Mouse (Mus musculus) hindbrain, embryonic 16.5 days (tissue): ENCODE data around the gene Abcc3. TPM values are rescaled to one million over a fixed set of nuclear protein-coding genes. Genes with fewer than 3 reads are reported as not detected.

Experiments used
- ATAC-seq: fragments of 200-750 bp; cut with Nextera tagmentation; 2 replicates; pipeline ENCODE4 v1.8.0; 2017; ENCODE audit warnings: moderate TSS enrichment, moderate library complexity
- H3K27ac ChIP-seq: fragments of 300-500 bp; sonication (generic); 2 replicates; pipeline ENCODE4 v1.5.1; 2014; ENCODE audit warnings: low read depth, mild to moderate bottlenecking, control low read depth, low read length, moderate library complexity
- H3K27me3 ChIP-seq: fragments of 300-500 bp; sonication (generic); replicated peaks from 2 replicates; pipeline ENCODE4 v1.6.1; 2014; ENCODE audit warnings: low read length; ENCODE audit not compliant: control insufficient read depth, insufficient read depth
- H3K36me3 ChIP-seq: fragments of 300-500 bp; sonication (generic); 2 replicates; pipeline ENCODE4 v1.6.1; 2014; ENCODE audit warnings: mild to moderate bottlenecking, low read length, moderate library complexity, mixed read lengths; ENCODE audit not compliant: control insufficient read depth, insufficient read depth
- H3K4me1 ChIP-seq: fragments of 300-500 bp; sonication (generic); 2 replicates; pipeline ENCODE4 v1.6.1; 2014; ENCODE audit warnings: low read depth, low read length; ENCODE audit not compliant: control insufficient read depth, insufficient read depth
- H3K4me2 ChIP-seq: fragments of 300-500 bp; sonication (generic); 2 replicates; pipeline ENCODE4 v1.6.1; 2014; ENCODE audit warnings: mild to moderate bottlenecking, low read length, control low read depth, moderate library complexity
- H3K4me3 ChIP-seq: fragments of 300-500 bp; sonication (generic); 2 replicates; pipeline ENCODE4 v1.5.1; 2014; ENCODE audit warnings: mild to moderate bottlenecking, low read length, control low read depth, moderate library complexity
- H3K9ac ChIP-seq: fragments of 300-500 bp; sonication (generic); 2 replicates; pipeline ENCODE4 v1.6.1; 2014; ENCODE audit warnings: low read depth, mild to moderate bottlenecking, control low read depth, low read length, moderate library complexity
- H3K9me3 ChIP-seq: fragments of 300-500 bp; sonication (generic); 2 replicates; pipeline ENCODE4 v1.6.1; 2014; ENCODE audit warnings: mild to moderate bottlenecking, low read length, moderate library complexity; ENCODE audit not compliant: control insufficient read depth
- WGBS: fragments of 180-500 bp; shearing (Covaris S2); extraction: QIAGEN DNeasy Blood & Tissue Kit; methylation state at CpG from one replicate; pipeline ENCODE4 v1.1.7; 2014; 5-methylcytosine and 5-hydroxymethylcytosine counted together
- polyA plus RNA-seq: library from polyadenylated mRNA; unstranded; fragments of >200 nt; fragmentation: Nextera tagmentation; extraction: Ambion mirVana; gene quantifications from 2 replicates; pipeline ENCODE4 v1.2.1, GENCODE M21; 2015

Abcc3 gene
- polyA plus RNA-seq, 1 experiment from 2014 or later, result 0.91 TPM

DNA sequence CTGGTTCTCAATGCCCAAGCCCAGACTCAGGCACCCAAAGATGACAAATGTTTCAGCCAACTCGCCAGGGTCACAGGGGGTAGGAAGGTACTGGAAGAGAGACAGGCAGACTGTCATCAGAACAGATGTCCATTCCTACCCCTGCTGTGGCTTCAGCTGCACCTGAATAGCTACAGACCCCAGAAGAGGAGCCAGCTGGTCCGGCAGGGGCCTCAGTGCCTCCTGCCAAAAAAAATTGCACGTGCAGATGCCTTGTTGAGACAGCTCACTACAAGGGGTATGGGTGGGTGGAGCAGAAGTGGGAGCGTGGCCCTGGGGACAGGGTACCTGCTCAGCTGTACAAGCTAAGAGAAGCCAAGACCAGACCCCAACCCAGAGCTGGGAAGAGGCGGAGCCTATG lies 31.1 kb upstream of the Abcc3 start:
- Histone ChIP-seq H3K27me3 (0 out of 2 replicates have a peak, but pooled peaks cover 2% of the 10 kb centered on the region), H3K4me2 (no peak overlapping the region), H3K36me3 (peaks cover 2% of the 10 kb centered on the region; the same call in 1 of the 2 replicates), H3K4me3 (no peak overlapping the region), H3K9ac (no peak overlapping the region), H3K9me3 (no peaks in the 10 kb centered on the region), H3K4me1 (peaks cover 32% of the 10 kb centered on the region), H3K27ac (peak overlapping the region; percentile 34; the same call in 1 of the 2 replicates)
- WGBS, result 49% methylated on average over 5 of the region's 5 CpGs
- ATAC-seq, result 0 out of 2 replicates have a peak, but pooled peaks have one; percentile 28

DNA sequence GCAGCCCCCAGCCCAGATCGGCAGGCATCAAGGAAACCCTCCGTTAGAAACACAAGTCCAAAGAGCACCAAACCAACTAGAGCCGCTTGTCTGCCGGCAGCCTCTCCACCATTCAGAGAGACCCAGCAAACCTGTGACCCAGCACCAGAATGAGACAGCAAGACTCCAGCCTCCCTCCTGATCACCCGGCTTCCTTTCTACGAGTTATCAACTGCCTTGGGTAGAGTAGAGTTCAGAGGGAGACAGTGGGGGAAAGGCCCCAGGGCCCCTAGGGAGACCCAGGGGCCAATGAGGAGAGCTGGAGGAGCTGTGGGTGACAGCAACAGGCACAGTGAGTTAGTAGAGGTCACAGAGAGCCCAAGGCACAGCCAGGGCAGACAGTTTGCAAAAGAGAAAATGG lies 28.2 kb upstream of the Abcc3 start:
- ATAC-seq, result no peak
- 73% methylated on average over 6 of the region's 6 CpGs for WGBS

DNA sequence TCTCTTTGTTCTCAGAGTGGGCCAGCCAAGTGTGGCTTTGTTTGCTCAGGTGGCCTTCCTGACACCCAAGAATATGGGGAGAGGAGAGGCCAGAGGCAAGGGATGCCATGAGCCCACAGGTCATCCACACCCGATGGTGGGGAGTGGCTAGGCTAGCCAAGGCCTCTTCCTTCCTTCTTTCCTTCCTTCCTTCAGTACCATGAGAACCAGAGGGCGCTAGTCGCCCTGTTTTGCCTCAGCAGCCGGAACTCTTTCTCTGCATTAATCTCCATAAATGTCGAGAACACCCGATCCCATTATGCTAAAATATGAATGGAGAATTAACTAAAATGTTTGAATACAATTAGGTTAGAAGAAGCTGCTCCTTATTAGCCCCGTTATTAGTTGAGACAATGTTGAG lies 27.5 kb upstream of the Abcc3 start:
- Histone ChIP-seq H3K4me3 (no peak overlapping the region), H3K9me3 (no peaks in the 10 kb centered on the region), H3K27me3 (0 out of 2 replicates have a peak, but pooled peaks cover 2% of the 10 kb centered on the region), H3K4me2 (no peak overlapping the region), H3K4me1 (peaks cover 18% of the 10 kb centered on the region), H3K36me3 (peaks cover 14% of the 10 kb centered on the region), H3K27ac (no peak overlapping the region), H3K9ac (no peak overlapping the region)
- ATAC-seq, result no peak
- WGBS, result 29% methylated on average over 7 of the region's 7 CpGs

More for the DNA sequence above, 28.2 kb upstream of the Abcc3 start:
- Histone ChIP-seq H3K4me1 (peaks cover 18% of the 10 kb centered on the region), H3K4me2 (no peak overlapping the region), H3K9me3 (no peaks in the 10 kb centered on the region), H3K36me3 (peaks cover 8% of the 10 kb centered on the region), H3K4me3 (no peak overlapping the region), H3K27ac (no peak overlapping the region), H3K9ac (no peak overlapping the region; the same call in 1 of the 2 replicates), H3K27me3 (0 out of 2 replicates have a peak, but pooled peaks cover 2% of the 10 kb centered on the region)

DNA sequence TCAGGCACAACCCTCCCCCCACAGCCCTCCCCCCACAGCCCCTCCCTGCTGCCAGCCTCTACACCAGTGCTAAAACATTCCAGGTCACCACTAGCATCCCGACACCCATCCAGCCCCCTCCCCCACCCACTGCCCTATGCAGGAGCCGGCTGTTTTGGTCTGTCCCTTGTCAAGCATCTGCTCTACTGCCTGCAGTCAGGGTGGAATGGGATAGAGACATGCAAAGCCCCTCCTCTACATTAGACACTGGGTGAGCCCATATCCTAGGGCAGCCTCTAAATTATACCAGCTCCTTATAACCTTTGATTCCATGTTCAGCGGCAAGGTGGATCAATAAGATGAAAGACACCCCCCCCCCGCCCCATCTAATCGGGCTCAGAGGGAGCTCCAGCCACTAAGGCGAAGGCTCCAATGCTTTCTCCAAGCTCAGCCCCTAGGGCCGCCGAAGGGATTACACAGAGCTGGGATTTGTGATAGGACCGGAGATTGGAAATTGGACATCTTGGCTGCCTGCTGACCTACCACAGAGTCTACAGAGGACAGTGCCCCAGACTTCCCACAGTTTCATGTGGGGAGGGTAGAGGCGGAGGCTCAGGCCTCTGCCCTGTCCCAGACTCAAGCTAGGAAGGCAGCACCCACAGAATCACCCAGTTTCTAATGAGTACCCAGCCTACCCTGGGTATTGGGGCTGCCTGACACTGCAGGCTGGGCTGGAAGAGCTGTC lies 26.4 kb upstream of the Abcc3 start:
- 0 out of 2 replicates have a peak, but pooled peaks cover 2% of the 10 kb centered on the region for H3K27me3 ChIP-seq
- peaks cover 21% of the 10 kb centered on the region for H3K4me1 ChIP-seq
- H3K4me3 ChIP-seq, result no peak overlapping the region
- no peak overlapping the region for H3K27ac ChIP-seq
- no peak overlapping the region for H3K9ac ChIP-seq
- peaks cover 14% of the 10 kb centered on the region for H3K36me3 ChIP-seq
- 63% methylated on average over 10 of the region's 10 CpGs for WGBS
- no peaks in the 10 kb centered on the region for H3K9me3 ChIP-seq
- H3K4me2 ChIP-seq, result no peak overlapping the region
- ATAC-seq, result no peak

DNA sequence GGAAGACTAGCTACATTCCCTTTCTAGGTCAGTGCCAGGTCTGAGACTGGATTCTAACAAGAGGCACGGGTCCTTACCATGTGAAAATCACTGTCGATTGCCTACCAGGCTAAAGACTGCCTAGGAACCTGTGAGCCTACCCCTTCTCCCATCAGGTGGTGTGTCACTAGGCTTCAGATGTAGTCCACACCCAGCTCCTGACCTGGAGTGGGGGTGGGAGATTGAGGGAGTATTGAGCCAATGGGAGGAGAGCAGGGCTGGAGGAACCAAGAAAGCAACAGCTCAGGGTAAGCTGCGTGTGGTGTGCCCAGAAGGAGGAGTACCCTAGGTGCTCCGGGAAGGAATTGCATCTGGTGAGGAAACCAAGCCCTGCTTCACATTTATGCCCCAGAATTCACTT lies 21.2 kb upstream of the Abcc3 start:
- Histone ChIP-seq H3K27me3 (no peaks in the 10 kb centered on the region), H3K4me2 (no peak overlapping the region), H3K36me3 (peaks cover 12% of the 10 kb centered on the region), H3K27ac (peak overlapping the region; percentile 58; the same call in 1 of the 2 replicates), H3K9me3 (no peaks in the 10 kb centered on the region), H3K4me3 (no peak overlapping the region), H3K4me1 (peaks cover 21% of the 10 kb centered on the region), H3K9ac (no peak overlapping the region)
- 0 out of 2 replicates have a peak, but pooled peaks have one; percentile 12 for ATAC-seq
- WGBS, result 32% methylated on average over 4 of the region's 4 CpGs

DNA sequence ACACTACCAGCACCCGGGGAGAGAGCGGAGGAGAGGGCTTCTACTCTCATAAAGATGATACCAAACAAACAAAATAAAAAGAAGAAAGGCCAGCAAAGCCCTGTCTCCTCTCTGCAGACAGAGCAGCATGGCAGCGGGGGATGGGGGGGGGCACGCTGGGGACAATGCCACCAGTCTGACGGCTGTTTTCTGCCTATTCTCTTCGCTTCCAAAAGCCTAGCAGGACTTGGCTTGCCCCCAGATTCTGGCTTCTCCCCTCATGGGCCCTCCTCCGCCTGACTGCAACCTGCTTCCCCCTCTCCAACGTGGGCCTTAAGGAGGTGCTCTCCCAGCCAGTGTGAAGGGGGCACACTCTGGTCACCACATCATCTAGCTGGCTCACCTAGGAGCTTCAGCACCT lies 20.7 kb upstream of the Abcc3 start:
- peaks cover 21% of the 10 kb centered on the region for H3K4me1 ChIP-seq
- 13% methylated on average over 8 of the region's 8 CpGs for WGBS
- H3K27me3 ChIP-seq, result no peaks in the 10 kb centered on the region
- peak overlapping the region; percentile 37 for H3K4me2 ChIP-seq
- H3K9ac ChIP-seq, result peak overlapping the region; percentile 28
- H3K9me3 ChIP-seq, result no peaks in the 10 kb centered on the region
- peak overlapping the region; percentile 58; the same call in 1 of the 2 replicates for H3K27ac ChIP-seq
- peaks cover 12% of the 10 kb centered on the region for H3K36me3 ChIP-seq
- H3K4me3 ChIP-seq, result no peak overlapping the region
- peak; percentile 38; the same call in 1 of the 2 replicates for ATAC-seq

DNA sequence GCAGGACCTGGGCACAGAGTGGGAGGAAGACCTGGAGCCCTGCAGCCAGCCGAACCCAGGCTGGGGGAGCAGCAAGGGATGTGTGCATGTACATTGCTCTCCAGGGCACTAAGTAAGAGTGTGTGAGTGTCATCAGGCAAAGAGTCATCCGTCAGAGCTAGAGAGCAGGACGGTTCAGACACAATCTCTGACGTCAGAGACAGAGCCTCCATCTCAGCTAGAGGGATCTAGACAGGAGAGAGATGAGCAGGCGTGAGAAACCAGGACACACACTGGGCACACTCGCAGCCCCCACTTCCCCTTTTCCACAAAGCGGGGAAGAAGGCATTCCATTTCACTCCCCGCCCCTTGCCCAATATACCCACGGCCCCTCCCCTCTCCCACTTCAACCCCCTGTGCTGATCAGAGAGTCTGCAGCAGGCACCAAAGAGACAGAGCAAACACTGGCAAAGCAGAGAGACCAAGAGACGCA lies 20.2 kb upstream of the Abcc3 start:
- Histone ChIP-seq H3K4me1 (peaks cover 21% of the 10 kb centered on the region), H3K36me3 (peaks cover 12% of the 10 kb centered on the region)
- WGBS, result 10% methylated on average over 10 of the region's 10 CpGs

DNA sequence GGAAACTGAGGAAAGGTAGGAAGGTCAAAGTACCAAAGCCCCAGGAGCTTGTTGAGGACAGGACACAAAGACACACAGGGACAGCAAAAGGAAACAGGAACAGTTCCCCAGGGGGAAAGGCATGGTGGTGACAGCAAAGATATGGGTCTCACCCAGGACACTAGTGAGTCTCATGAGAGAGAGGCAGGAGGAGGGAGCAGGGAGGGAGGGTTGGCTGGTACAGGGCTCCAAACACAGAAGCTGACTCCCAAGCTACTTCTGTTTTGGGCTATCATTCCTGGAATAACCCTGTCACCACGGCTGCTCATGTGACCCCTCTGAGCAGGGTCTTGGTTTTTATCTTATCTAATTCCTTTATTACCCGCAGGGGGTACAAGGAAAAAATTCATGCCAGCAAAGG lies 19.8 kb upstream of the Abcc3 start:
- Histone ChIP-seq H3K9ac (0 out of 2 replicates have a peak overlapping the region, but pooled peaks have one; percentile 19), H3K4me2 (peak overlapping the region; percentile 37; the same call in 1 of the 2 replicates), H3K36me3 (peaks cover 12% of the 10 kb centered on the region), H3K4me1 (peaks cover 25% of the 10 kb centered on the region), H3K9me3 (no peaks in the 10 kb centered on the region), H3K27ac (peak overlapping the region; percentile 58; the same call in 1 of the 2 replicates), H3K27me3 (no peaks in the 10 kb centered on the region), H3K4me3 (no peak overlapping the region)
- 56% methylated on average over 2 of the region's 2 CpGs for WGBS
- no peak for ATAC-seq

More for the DNA sequence above, 20.2 kb upstream of the Abcc3 start:
- H3K9me3 ChIP-seq, result no peaks in the 10 kb centered on the region
- ATAC-seq, result peak; percentile 41; the same call in 1 of the 2 replicates
- no peaks in the 10 kb centered on the region for H3K27me3 ChIP-seq
- peak overlapping the region; percentile 19; the same call in 1 of the 2 replicates for H3K9ac ChIP-seq
- no peak overlapping the region for H3K4me3 ChIP-seq
- peak overlapping the region; percentile 37 for H3K4me2 ChIP-seq
- H3K27ac ChIP-seq, result peak overlapping the region; percentile 58; the same call in 1 of the 2 replicates

DNA sequence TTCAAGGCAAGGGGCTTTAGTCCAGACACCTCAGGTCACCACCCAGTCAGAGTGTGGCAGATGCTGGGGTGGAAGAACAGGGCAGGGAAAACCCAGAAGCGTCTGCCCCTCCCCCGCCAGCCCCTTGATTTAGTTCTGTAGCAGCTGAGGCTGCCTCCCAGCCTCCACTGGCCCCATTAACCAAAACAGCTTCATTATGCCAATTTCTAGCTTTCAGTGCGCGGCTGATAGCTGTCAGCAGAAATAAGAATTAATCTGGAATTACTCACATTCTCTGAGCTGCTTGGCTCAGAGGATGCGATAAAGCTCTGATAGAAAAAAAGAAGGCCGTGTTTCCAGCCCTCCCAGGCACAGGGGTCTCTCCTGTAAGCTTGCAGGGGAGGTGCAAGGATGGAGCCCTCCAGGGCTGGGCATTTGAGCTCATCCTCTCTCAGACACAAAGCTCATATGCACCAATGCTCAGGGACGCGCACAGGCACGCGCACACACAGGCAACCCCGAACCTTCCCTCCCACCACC lies 15.1 kb upstream of the Abcc3 start:
- no peak overlapping the region for H3K4me3 ChIP-seq
- H3K9me3 ChIP-seq, result no peaks in the 10 kb centered on the region
- no peak overlapping the region for H3K4me2 ChIP-seq
- peak; percentile 51 for ATAC-seq
- H3K27ac ChIP-seq, result peak overlapping the region; percentile 55
- H3K36me3 ChIP-seq, result no peaks in the 10 kb centered on the region; the same call in 1 of the 2 replicates
- peak overlapping the region; percentile 1; the same call in 1 of the 2 replicates for H3K9ac ChIP-seq
- H3K27me3 ChIP-seq, result no peaks in the 10 kb centered on the region
- 13% methylated on average over 11 of the region's 11 CpGs for WGBS
- H3K4me1 ChIP-seq, result peaks cover 18% of the 10 kb centered on the region
